In genomic region chr3:96931261-96931681, GRCm38 (mm10) we compare ENCODE assay signal across 12 mouse cellular contexts. TPM values are rescaled to one million over a fixed set of nuclear protein-coding genes. Genes with fewer than 3 reads are reported as not detected.
DNase-seq lines count a peak whose midpoint lies in the region; ATAC-seq lines count a peak whose summit lies in the region.
"Had no signal": no experiment of that assay in that cellular context is flagged by ENCODE, and none has a peak within 500 bp of the region (broad histone marks: within the 10 kb centered on the region; RNA-seq: fewer than 3 reads in every experiment).

No protein-coding gene starts in this region.

- no peaks in the 10 kb centered on the region for H3K36me3 ChIP-seq in kidney, embryonic 15.5 days
- no peaks in the 10 kb centered on the region for H3K36me3 ChIP-seq in embryonic facial prominence, embryonic 13.5 days
- H3K36me3 ChIP-seq in hindbrain, embryonic 11.5 days (ENCODE audit: control insufficient read depth, insufficient read depth, low read length) = no peaks in the 10 kb centered on the region
- no peaks in the 10 kb centered on the region for H3K36me3 ChIP-seq in neural tube, embryonic 14.5 days (ENCODE audit: control insufficient read depth, insufficient read depth, low read length)
- H3K36me3 ChIP-seq: limb, embryonic 15.5 days had no signal

- no peak overlapping the region for H3K9ac ChIP-seq in kidney, embryonic 15.5 days
- 0 out of 2 replicates have a peak overlapping the region, but pooled peaks have one; percentile 3 for H3K9ac ChIP-seq in embryonic facial prominence, embryonic 13.5 days
- H3K9ac ChIP-seq in hindbrain, embryonic 11.5 days (ENCODE audit: low read depth, low read length) = no peak overlapping the region
- H3K9ac ChIP-seq in neural tube, embryonic 14.5 days (replicated peaks; ENCODE audit: low read depth, low read length) = no peak overlapping the region
- H3K9ac ChIP-seq: limb, embryonic 15.5 days had no signal

- H3K27ac ChIP-seq in kidney, embryonic 15.5 days = no peak overlapping the region
- no peak overlapping the region for H3K27ac ChIP-seq in embryonic facial prominence, embryonic 13.5 days
- H3K27ac ChIP-seq in hindbrain, embryonic 11.5 days (ENCODE audit: low read depth, low read length) = no peak overlapping the region
- no peak overlapping the region for H3K27ac ChIP-seq in neural tube, embryonic 14.5 days (ENCODE audit: low read depth, low read length)
- H3K27ac ChIP-seq: limb, embryonic 15.5 days had no signal

- no peaks in the 10 kb centered on the region for H3K9me3 ChIP-seq in kidney, embryonic 15.5 days (replicated peaks)
- H3K9me3 ChIP-seq in embryonic facial prominence, embryonic 13.5 days = no peaks in the 10 kb centered on the region
- H3K9me3 ChIP-seq in hindbrain, embryonic 11.5 days (ENCODE audit: control insufficient read depth, low read length) = no peaks in the 10 kb centered on the region
- no peaks in the 10 kb centered on the region for H3K9me3 ChIP-seq in neural tube, embryonic 14.5 days (ENCODE audit: control insufficient read depth, low read length)
- H3K9me3 ChIP-seq: limb, embryonic 15.5 days had no signal

- H3K4me3 ChIP-seq in kidney, embryonic 15.5 days (replicated peaks) = no peak overlapping the region
- no peak overlapping the region for H3K4me3 ChIP-seq in embryonic facial prominence, embryonic 13.5 days
- H3K4me3 ChIP-seq in hindbrain, embryonic 11.5 days (ENCODE audit: low read depth, low read length) = no peak overlapping the region
- H3K4me3 ChIP-seq in neural tube, embryonic 14.5 days (ENCODE audit: low read depth, low read length) = no peak overlapping the region
- H3K4me3 ChIP-seq: limb, embryonic 15.5 days had no signal

- WGBS in kidney, embryonic 15.5 days = 19% methylated on average over 5 of the region's 5 CpGs
- WGBS in embryonic facial prominence, embryonic 13.5 days = 29% methylated on average over 5 of the region's 5 CpGs
- 21% methylated on average over 5 of the region's 5 CpGs for WGBS in hindbrain, embryonic 11.5 days
- WGBS in neural tube, embryonic 14.5 days = 21% methylated on average over 5 of the region's 5 CpGs

- H3K27me3 ChIP-seq in kidney, embryonic 15.5 days = no peaks in the 10 kb centered on the region; the same call in 1 of the 2 replicates
- H3K27me3 ChIP-seq in embryonic facial prominence, embryonic 13.5 days = no peaks in the 10 kb centered on the region
- no peaks in the 10 kb centered on the region for H3K27me3 ChIP-seq in hindbrain, embryonic 11.5 days (ENCODE audit: control insufficient read depth, insufficient read depth, low read length)
- H3K27me3 ChIP-seq in neural tube, embryonic 14.5 days (ENCODE audit: control insufficient read depth, insufficient read depth, low read length) = no peaks in the 10 kb centered on the region

- ATAC-seq in kidney, embryonic 15.5 days (replicated peaks; ENCODE audit: low FRiP score) = peak; percentile 58; the same call in 1 of the 2 replicates
- no peak for ATAC-seq in embryonic facial prominence, embryonic 13.5 days (ENCODE audit: insufficient number of reproducible peaks, insufficient read depth, low FRiP score, low TSS enrichment, low read depth)
- ATAC-seq in hindbrain, embryonic 11.5 days (ENCODE audit: low FRiP score) = peak; percentile 80
- ATAC-seq in neural tube, embryonic 14.5 days (ENCODE audit: low read depth) = peak; percentile 74; the same call in 1 of the 2 replicates
- no peak for ATAC-seq in megakaryocyte-erythroid progenitor cell, adult 5-6 weeks (replicated peaks; ENCODE audit: low FRiP score, low TSS enrichment, poor library complexity, severe bottlenecking)

- 0 out of 2 replicates have a peak overlapping the region, but pooled peaks have one; percentile 8 for H3K4me2 ChIP-seq in kidney, embryonic 15.5 days
- no peak overlapping the region for H3K4me2 ChIP-seq in embryonic facial prominence, embryonic 13.5 days
- 0 out of 2 replicates have a peak overlapping the region, but pooled peaks have one; percentile 6 for H3K4me2 ChIP-seq in hindbrain, embryonic 11.5 days (replicated peaks; ENCODE audit: low read depth, low read length)
- no peak overlapping the region for H3K4me2 ChIP-seq in neural tube, embryonic 14.5 days (ENCODE audit: low read depth, low read length)
- H3K4me2 ChIP-seq: limb, embryonic 15.5 days had no signal

- DNase-seq in kidney, adult 11 months = no peak
- peak; percentile 46 for DNase-seq in hindbrain, embryonic 11.5 days (ENCODE audit: low spot score)
- DNase-seq in cerebellum, postnatal 25 days = no peak
- DNase-seq: kidney, postnatal 14 days; thymus, adult 2 months had no signal

- H3K4me1 ChIP-seq in kidney, embryonic 15.5 days = peaks cover 23% of the 10 kb centered on the region
- peaks cover 21% of the 10 kb centered on the region for H3K4me1 ChIP-seq in embryonic facial prominence, embryonic 13.5 days
- peaks cover 7% of the 10 kb centered on the region; the same call in 1 of the 2 replicates for H3K4me1 ChIP-seq in hindbrain, embryonic 11.5 days (replicated peaks; ENCODE audit: control insufficient read depth, insufficient read depth, low read length)
- H3K4me1 ChIP-seq in neural tube, embryonic 14.5 days (ENCODE audit: control insufficient read depth, insufficient read depth, low read length) = no peaks in the 10 kb centered on the region

RNA-seq across cellular contexts. Expression of gene Gja8, which starts 5.5 kb away (rescaled TPM):
- 0.09 and 0.18 TPM in 2 replicates for polyA plus RNA-seq in kidney, embryonic 15.5 days (2015; fragmentation: Nextera tagmentation; extraction: Ambion mirVana)
- polyA plus RNA-seq in embryonic facial prominence, embryonic 13.5 days (2015; fragmentation: Nextera tagmentation; extraction: Ambion mirVana) = not detected in 2 replicates
- not detected in 2 replicates for polyA plus RNA-seq in hindbrain, embryonic 11.5 days (2014; fragmentation: Nextera tagmentation; extraction: Ambion mirVana)
- polyA plus RNA-seq in neural tube, embryonic 14.5 days (2014; fragmentation: Nextera tagmentation; extraction: Ambion mirVana) = 0.03 and 0.05 TPM in 2 replicates
- not detected in 2 replicates for total RNA-seq in megakaryocyte-erythroid progenitor cell, adult 5-6 weeks (2014; fragmentation: Nextera tagmentation)
- not detected in 2 replicates for total RNA-seq in megakaryocyte-erythroid progenitor cell, adult 5-6 weeks (2017)
- total RNA-seq: granulocyte monocyte progenitor cell, adult 5-6 weeks had no signal
- polyA plus RNA-seq: limb, embryonic 15.5 days; spleen, adult 2 months had no signal

RNA-seq across cellular contexts. Expression of gene Gpr89, which starts 26.1 kb away (rescaled TPM):
- polyA plus RNA-seq in kidney, embryonic 15.5 days (2015; fragmentation: Nextera tagmentation; extraction: Ambion mirVana) = 44.0 and 44.2 TPM in 2 replicates
- polyA plus RNA-seq in embryonic facial prominence, embryonic 13.5 days (2015; fragmentation: Nextera tagmentation; extraction: Ambion mirVana) = 39.5 and 47.9 TPM in 2 replicates
- 42.6 and 45.9 TPM in 2 replicates for polyA plus RNA-seq in hindbrain, embryonic 11.5 days (2014; fragmentation: Nextera tagmentation; extraction: Ambion mirVana)
- polyA plus RNA-seq in neural tube, embryonic 14.5 days (2014; fragmentation: Nextera tagmentation; extraction: Ambion mirVana) = 40.2 and 41.8 TPM in 2 replicates
- total RNA-seq in megakaryocyte-erythroid progenitor cell, adult 5-6 weeks (2014; fragmentation: Nextera tagmentation) = 28.0 and 28.6 TPM in 2 replicates
- total RNA-seq in megakaryocyte-erythroid progenitor cell, adult 5-6 weeks (2017) = 28.5 and 35.0 TPM in 2 replicates

RNA-seq across cellular contexts. Expression of gene Gja5, which starts 26.8 kb away (rescaled TPM):
- polyA plus RNA-seq in kidney, embryonic 15.5 days (2015; fragmentation: Nextera tagmentation; extraction: Ambion mirVana) = 24.3 and 25.1 TPM in 2 replicates
- 9.7 and 10.6 TPM in 2 replicates for polyA plus RNA-seq in embryonic facial prominence, embryonic 13.5 days (2015; fragmentation: Nextera tagmentation; extraction: Ambion mirVana)
- polyA plus RNA-seq in hindbrain, embryonic 11.5 days (2014; fragmentation: Nextera tagmentation; extraction: Ambion mirVana) = 2.2 and 2.5 TPM in 2 replicates
- 1.1 and 1.2 TPM in 2 replicates for polyA plus RNA-seq in neural tube, embryonic 14.5 days (2014; fragmentation: Nextera tagmentation; extraction: Ambion mirVana)
- total RNA-seq in megakaryocyte-erythroid progenitor cell, adult 5-6 weeks (2014; fragmentation: Nextera tagmentation) = not detected in 2 replicates
- not detected in 2 replicates for total RNA-seq in megakaryocyte-erythroid progenitor cell, adult 5-6 weeks (2017)

Comparison
In these comparisons a context has a peak if more than half of its experiments do, and no peak if none do; other contexts are left out.
1. ATAC-seq: peak in kidney, embryonic 15.5 days (single experiment), hindbrain, embryonic 11.5 days (single experiment) and neural tube, embryonic 14.5 days (single experiment); none in embryonic facial prominence, embryonic 13.5 days (single experiment) and megakaryocyte-erythroid progenitor cell, adult 5-6 weeks (single experiment).
2. H3K4me2 ChIP-seq: peak in kidney, embryonic 15.5 days (single experiment) and hindbrain, embryonic 11.5 days (single experiment); none in embryonic facial prominence, embryonic 13.5 days (single experiment) and neural tube, embryonic 14.5 days (single experiment).